Mouse (Mus musculus): ENCODE data around the gene Spc24.

Gene Spc24

DNA sequence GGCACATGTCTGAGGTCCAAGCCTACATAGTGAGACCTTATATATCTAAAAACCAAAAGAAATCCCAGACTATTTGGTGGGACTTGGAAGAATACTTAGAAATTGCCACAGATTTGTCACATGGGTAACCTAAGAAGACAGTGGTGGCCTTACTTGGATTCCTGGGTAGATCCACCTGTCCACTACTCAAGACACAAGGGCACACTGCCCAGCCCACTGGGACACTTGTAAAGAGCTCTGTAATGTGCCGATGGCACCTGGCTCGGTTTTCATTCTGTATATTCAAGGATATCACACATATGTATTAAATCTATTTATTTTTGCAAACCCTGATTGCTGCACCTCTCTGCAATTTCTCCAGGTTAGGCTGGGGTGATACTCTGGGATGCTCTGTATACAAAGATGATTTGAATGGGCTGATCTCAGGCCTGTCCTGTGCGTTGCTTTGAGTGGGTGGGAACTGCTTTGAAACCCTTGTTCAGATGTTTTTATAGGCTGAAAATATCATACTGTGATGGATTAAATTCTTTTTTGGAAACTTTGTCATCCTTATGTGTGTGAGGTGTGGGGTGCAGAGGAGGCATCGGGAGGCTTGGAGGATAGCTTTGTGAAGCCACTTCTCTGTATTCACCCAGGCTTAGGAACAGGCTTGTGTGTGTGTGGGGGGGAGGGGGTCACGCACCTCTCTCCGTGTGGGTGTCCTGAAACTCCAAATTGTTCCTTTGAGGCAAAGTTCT lies 10.6 kb downstream of the Spc24 start:
- no peak for DNase-seq (ENCODE audit: low read depth, low spot score)

DNA sequence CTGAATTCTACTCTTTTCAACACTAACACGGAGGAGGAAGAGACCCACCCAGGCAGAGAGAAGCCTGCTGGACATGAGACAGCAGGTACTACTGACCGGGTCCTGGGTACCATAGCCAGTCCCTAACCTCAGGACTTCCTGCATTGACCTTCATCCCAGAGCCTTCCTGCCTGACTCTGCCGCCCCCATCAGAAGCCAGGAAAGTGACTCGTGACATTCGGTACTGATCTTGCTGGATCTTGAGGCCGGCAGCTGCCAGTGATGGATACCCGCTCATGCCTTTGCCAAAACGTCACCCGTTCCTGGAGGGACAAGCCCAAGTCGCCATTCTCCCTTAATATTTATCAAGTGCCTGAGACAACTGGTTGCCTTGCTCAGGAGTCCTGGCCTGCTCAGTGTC lies 11.6 kb downstream of the Spc24 start:
- no peak for DNase-seq (ENCODE audit: low read depth, low spot score)

DNA sequence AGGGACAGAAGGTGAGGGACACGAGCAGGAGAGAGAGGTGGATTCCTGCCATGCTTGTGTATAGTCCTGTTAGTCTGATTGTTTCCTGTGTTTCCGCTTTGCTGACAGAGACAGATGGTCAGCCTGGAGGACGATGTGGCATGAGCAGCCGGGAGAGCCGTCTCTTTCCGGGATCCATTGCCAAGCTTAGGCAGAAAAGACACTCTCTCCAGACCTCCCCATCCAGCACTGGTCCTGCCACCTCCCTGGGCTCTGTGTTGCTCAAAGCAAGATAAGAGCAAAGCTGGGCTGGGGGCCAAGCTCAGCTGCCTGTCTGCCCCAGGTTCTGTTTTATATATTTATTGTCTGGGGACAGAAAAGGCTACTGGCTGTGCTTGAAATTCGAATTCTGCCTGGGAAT lies 12.1 kb downstream of the Spc24 start:
- DNase-seq (ENCODE audit: low read depth, low spot score) = no peak

DNA sequence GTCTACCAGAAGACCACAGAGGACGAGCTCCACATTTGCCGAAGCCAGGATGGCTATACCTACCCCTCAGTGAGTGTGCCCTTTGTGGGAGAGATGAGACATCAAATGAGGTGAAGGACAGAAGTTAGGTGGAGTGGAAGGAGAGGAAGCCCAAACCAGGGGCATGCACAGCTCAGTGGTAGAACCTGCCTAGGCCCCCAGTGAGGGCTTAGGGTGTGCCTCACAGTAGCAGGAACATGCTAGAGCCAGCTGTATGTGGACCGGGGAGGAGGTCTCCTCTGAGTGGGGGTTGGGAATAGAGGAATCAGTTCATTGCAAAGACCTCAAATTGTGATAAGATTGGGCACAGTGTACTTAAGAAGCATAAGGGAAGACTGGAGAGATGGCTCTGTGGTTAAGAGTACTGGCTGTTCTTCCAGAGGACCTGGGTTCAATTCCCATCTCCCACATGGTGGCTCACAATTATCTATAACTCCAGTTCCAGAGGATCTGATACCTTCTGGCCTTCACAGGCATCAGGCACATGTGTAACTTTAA lies 12.8 kb downstream of the Spc24 start:
- no peak for DNase-seq (ENCODE audit: low read depth, low spot score)

- DNase-seq (ENCODE audit: low read depth, low spot score) = no peak
These were observed 18.6 kb downstream of the Spc24 start for GRCm38 (mm10) chr9:21741514-21741913.

DNA sequence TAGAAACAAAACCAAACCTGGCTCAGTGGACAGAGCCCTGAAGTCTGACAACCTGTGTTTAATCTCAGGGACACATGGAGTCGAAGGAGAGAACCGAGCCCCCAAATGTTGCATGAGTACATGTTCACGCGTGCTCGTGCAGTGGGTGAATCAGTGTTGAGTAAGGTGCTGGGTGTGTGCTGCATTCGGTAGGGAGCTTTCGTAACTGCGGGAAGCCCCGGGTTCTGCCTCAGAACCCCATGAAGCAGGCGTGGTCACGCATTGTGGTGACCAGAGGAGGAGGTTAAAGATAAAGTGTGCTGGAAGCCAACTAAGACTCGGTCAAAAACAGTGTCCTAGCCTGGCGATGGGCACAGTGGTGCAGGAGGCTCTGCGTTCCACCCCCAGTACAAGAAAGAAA lies 19.7 kb downstream of the Spc24 start:
- no peak for DNase-seq (ENCODE audit: low read depth, low spot score)

- no peak for DNase-seq (ENCODE audit: low read depth, low spot score)
These were observed 21.3 kb downstream of the Spc24 start for GRCm38 (mm10) chr9:21738776-21739175.

GRCm38 (mm10) chr9:21737188-21737587 lies 22.9 kb downstream of the Spc24 start:
- no peak for DNase-seq (ENCODE audit: low read depth, low spot score)

- no peak for DNase-seq (ENCODE audit: low read depth, low spot score)
These were observed 23.5 kb downstream of the Spc24 start for GRCm38 (mm10) chr9:21736580-21736979.

DNA sequence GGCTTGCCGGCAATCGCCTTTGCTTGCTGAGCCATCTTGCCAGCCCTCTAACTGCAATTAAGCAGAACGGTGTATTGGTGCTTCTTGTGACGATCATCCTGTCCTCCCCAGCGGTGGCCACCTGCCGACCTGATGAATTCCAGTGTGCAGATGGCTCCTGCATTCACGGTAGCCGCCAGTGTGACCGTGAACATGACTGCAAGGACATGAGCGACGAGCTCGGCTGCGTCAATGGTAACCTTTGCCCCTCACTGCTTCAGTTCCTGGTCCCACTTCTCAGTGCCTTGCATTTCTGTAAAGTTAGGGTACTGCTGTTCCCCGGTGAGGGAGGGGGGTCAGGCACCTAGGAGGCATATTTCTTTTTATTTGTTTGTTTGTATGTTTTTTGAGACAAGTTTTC lies 25.0 kb downstream of the Spc24 start:
- no peak for DNase-seq (ENCODE audit: low read depth, low spot score)

DNA sequence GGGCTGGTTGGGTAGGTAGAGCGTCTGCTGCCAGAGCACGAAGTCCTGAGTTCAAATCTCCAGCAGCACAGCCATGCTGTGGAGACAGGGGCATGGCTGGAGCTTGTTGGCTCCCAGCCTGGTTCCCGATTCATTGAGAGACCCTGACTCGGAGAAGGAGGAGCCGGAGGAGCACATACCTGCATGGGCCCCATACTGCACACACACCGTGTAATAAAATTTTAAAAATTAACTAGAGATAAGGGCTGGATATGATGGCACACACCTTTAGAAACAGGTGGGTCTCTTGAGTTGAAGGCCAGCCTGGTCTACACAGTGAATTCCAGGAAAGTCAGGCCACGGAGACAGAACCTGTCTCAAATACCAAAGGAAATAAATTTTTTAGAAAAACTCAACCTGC lies 26.1 kb downstream of the Spc24 start:
- no peak for DNase-seq (ENCODE audit: low read depth, low spot score)

GRCm38 (mm10) chr9:21733446-21733845 lies 26.7 kb downstream of the Spc24 start:
- peak; percentile 47 for DNase-seq (ENCODE audit: low read depth, low spot score)

DNA sequence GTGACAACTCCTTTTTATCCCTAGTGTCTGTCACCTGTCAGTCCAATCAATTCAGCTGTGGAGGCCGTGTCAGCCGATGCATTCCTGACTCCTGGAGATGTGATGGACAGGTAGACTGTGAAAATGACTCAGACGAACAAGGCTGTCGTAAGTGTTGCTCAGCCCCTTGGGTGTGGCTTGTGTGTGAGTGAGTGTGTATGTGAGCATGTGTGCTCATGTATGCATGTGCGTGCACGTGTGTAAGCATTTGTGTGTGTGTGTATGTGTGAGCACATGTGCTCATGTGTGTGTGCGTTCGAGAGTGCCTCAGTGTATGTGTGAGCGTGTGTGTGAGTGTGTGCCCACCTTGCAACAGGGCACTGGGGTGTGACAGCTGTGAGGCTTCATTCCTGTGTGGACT lies 27.8 kb downstream of the Spc24 start:
- no peak for DNase-seq (ENCODE audit: low read depth, low spot score)

DNA sequence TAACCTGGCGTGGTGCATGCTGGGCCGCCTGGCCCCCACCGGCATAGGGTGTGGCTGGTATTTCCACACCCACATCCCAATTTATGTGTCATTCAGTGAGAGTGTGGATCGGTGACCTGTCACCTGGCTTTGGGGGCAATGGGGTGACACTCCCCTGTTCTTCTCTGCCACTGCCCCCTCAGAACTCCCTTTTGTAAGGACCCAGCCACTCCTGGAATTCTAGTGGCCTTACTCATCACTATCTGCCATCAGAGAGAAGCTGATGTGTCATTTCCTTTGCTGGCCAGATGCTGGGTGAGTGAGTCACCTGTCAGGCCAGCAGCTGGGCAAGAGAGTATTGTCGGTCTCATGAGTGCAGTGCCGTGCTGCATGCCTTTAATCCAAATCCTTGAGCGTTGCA lies 30.8 kb downstream of the Spc24 start:
- DNase-seq (ENCODE audit: low read depth, low spot score) = no peak

- no peak for DNase-seq (ENCODE audit: low read depth, low spot score)
These were observed 31.8 kb downstream of the Spc24 start for GRCm38 (mm10) chr9:21728261-21728832.

GRCm38 (mm10) chr9:21726218-21726975 lies 33.7 kb downstream of the Spc24 start:
- DNase-seq (ENCODE audit: low read depth, low spot score) = no peak

DNA sequence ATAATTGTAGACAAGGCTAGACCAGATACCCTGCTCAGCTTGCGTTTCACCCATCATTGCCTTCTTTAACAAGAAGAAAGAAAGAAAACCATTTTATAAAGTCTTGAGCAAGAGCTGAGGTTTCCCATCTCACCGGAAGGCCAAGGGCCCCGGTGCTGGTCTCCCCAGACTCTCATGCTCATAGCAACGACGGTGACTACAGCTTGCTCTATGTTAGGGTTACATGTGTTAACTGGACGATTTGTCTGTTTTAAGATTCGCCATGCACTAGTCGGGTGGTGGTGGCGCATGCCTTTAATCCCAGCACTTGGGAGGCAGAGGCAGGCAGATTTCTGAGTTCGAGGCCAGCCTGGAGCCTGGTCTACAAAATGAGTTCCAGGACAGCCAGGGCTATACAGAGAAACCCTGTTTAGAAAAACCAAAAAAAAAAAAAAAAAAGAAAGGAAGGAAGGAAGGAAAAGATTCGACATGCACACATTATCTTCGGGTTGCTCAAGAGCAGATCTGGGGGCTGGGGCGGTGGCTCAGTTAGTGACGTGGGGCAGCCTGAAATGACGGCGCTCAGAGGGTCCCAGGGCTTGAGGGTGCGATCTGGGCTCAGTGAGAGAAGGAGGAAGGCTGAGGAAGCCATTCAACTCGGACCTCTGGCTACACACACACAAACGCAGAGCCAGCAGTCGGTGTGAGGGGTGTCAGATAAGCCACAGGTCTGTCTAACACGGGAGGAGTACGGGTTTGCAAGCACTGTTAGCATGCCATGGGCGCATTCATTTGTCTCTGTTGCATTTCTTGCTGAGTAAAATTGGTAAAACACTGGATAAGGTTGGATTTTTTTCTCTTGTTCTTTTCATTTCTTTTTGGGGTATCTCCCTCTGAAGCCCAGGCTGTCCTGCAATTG lies 34.6 kb downstream of the Spc24 start:
- DNase-seq (ENCODE audit: low read depth, low spot score) = no peak

GRCm38 (mm10) chr9:21724147-21724536 lies 36.0 kb downstream of the Spc24 start:
- DNase-seq (ENCODE audit: low read depth, low spot score) = peak; percentile 94

DNA sequence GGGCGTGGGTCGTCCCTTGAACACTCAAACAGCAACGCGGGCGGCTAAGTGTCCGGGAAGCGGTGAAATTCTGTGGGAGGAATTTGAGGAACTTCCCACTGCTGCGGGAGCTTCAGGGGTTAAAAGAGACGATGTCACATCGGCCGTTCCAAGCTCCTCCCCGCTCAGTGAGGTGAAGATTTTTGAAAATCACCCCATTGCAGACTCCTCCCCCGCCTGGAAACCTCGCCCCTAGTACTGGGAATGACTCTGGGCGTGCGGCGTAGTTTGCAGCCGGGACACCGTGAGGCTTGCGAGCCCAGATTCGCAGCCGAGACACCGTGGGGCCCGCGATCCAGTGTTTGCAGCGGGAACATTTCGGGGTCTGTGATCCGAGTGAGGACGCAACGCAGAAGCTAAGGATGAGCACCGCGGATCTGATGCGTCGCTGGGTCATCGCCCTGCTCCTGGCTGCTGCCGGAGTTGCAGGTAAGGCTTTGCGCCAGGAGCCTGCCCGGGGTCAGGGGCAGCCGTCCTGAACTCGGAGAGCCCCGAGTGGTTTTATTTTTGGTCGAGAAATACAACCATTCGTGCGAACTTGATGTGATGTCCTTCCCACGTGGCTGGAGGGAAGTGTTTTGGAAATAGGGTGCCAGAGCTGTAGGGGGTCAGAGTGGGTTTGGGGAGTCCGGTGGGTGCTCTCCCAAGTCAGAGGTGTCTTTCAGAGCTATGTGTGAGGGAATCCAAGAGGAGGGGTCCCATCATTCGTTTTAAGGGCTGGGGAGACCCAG lies 36.5 kb downstream of the Spc24 start, which contains the start of gene Ldlr:
Gene Ldlr, plus strand, starts transcription at position 107 of the 770 bp plus-strand sequence.
- peak; percentile 95 for DNase-seq (ENCODE audit: low read depth, low spot score)

- no peak for DNase-seq (ENCODE audit: low read depth, low spot score)
These were observed 39.1 kb downstream of the Spc24 start for GRCm38 (mm10) chr9:21721036-21721435.

- no peak for DNase-seq (ENCODE audit: low read depth, low spot score)
These were observed 43.1 kb downstream of the Spc24 start for GRCm38 (mm10) chr9:21717015-21717414.

All from ES-CJ7 (cell line).